Mouse (Mus musculus) urinary bladder, adult 18-20 months (tissue): Measurements from ENCODE around the gene Gm5890.
"Not testable (repeated sequence)": the region's sequence is repeated elsewhere in the genome, so short reads cannot be mapped to it uniquely, and the experiment has no call there.

Source experiments
- DNase-seq, 2 experiments: peaks; one replicate each; pipeline ENCODE4 v3.0.0; 2022; ENCODE audit warnings: low spot score in 2 of 2, mixed read lengths in 2 of 2

Gm5890 gene

DNA sequence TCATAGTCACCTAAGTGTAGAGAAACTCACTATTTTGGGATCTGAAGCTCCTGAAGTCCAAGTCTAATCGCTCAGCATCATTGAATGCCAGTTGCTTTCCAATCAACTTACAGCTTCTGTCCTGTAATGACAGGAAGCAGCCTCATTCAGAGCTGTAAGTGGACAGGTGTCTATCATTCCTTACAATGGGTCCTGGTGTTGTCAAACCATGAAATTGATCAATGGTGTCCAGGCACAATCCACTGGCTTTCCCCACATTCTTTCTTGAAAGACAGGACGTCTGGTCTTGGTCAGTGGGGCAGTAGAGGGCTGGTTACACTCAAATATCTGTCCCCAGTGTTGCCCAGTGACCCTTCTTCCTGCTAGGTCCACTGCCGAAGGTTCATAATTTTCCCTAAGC, at the start of gene Gm5890:
Gm5890 (minus strand) TSS at position 101 of the 400 bp plus-strand sequence.
- not testable (repeated sequence) for DNase-seq

DNA sequence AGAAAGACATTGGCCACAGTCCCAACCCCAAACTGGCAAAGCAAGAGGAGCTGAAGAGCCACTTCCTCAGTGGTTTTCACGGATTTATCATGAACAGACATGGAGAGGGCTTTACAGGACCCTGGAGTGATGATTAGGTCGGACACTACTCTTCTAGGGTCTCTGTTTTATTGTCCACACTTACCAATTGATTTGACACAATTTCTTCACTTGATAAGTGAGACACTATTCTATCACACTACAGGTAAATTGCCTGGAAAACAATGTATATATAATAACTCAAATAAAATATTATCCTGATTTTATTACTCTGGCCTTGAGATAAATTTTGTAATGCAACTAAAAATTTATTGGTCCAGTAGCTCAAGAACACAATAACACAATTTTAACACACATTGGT, 28.9 kb downstream of the Gm5890 start, which contains the start of gene Gm4498:
Gm4498 (minus strand) TSS at position 101 of the 400 bp plus-strand sequence.
- DNase-seq: not testable (repeated sequence)
